Mouse (Mus musculus) liver, postnatal 0 days (tissue): ENCODE results near the gene Noa1. TPM values are rescaled to one million over a fixed set of nuclear protein-coding genes. Genes with fewer than 3 reads are reported as not detected.
A peak's percentile ranks its signal among the peaks of the same experiment; 100 is the strongest.

Experiments used
- ATAC-seq: fragments of 200-750 bp; cut with Nextera tagmentation; 2 replicates; pipeline ENCODE4 v1.8.0; 2017; ENCODE audit warnings: mild to moderate bottlenecking, moderate library complexity
- DNase-seq: peaks from one replicate; pipeline ENCODE4 v3.0.0-alpha.2; 2016
- H3K27ac ChIP-seq: fragments of 300-500 bp; sonication (generic); 2 replicates; pipeline ENCODE4 v1.5.1; 2014; ENCODE audit warnings: antibody characterized with exemption, moderate library complexity, mild to moderate bottlenecking, low read depth
- H3K27me3 ChIP-seq: fragments of 300-500 bp; sonication (generic); 2 replicates; pipeline ENCODE4 v1.6.1; 2014; ENCODE audit warnings: low read length, control low read depth, mixed read lengths; ENCODE audit not compliant: insufficient read depth
- H3K36me3 ChIP-seq: fragments of 300-500 bp; sonication (generic); replicated peaks from 2 replicates; pipeline ENCODE4 v1.6.1; 2014; ENCODE audit warnings: mild to moderate bottlenecking, control low read depth, low read length, moderate library complexity, mixed read lengths; ENCODE audit not compliant: insufficient read depth
- H3K4me1 ChIP-seq: fragments of 300-500 bp; sonication (generic); 2 replicates; pipeline ENCODE4 v1.6.1; 2014; ENCODE audit warnings: antibody characterized with exemption, mild to moderate bottlenecking, control low read depth; ENCODE audit not compliant: insufficient read depth
- H3K4me2 ChIP-seq: fragments of 300-500 bp; sonication (generic); 2 replicates; pipeline ENCODE4 v1.6.1; 2014; ENCODE audit warnings: low read depth, mild to moderate bottlenecking, low read length, moderate library complexity, mixed read lengths
- H3K4me3 ChIP-seq: fragments of 300-500 bp; sonication (generic); 2 replicates; pipeline ENCODE4 v1.5.1; 2014; ENCODE audit warnings: low read depth, low read length
- H3K9ac ChIP-seq: fragments of 300-500 bp; sonication (generic); replicated peaks from 2 replicates; pipeline ENCODE4 v1.6.1; 2014; ENCODE audit warnings: mild to moderate bottlenecking, moderate library complexity
- H3K9me3 ChIP-seq: fragments of 300-500 bp; sonication (generic); 2 replicates; pipeline ENCODE4 v1.6.1; 2016; ENCODE audit warnings: mild to moderate bottlenecking, control low read depth, low read length, mixed read lengths
- CTCF ChIP-seq: sonication (generic); IDR thresholded peaks from 2 replicates; pipeline ENCODE4 v1.5.1; 2016; ENCODE audit warnings: antibody characterized with exemption, low read depth
- EP300 ChIP-seq: IDR thresholded peaks from 2 replicates; pipeline ENCODE4 v1.6.1; 2016; ENCODE audit warnings: antibody characterized with exemption, low read depth, mild to moderate bottlenecking
- WGBS: fragments of 180-500 bp; shearing (Covaris S2); extraction: QIAGEN DNeasy Blood & Tissue Kit; methylation state at CpG from one replicate; pipeline ENCODE4 v1.1.7; 2014; ENCODE audit not compliant: insufficient replicate concordance; 5-methylcytosine and 5-hydroxymethylcytosine counted together
- polyA plus RNA-seq: library from polyadenylated mRNA; unstranded; fragments of >200 nt; fragmentation: Nextera tagmentation; extraction: Ambion mirVana; gene quantifications from 2 replicates; pipeline ENCODE4 v1.2.1, GENCODE M21; 2015

Noa1 gene
- polyA plus RNA-seq, 1 experiment from 2014 or later = 10.5 TPM

DNA sequence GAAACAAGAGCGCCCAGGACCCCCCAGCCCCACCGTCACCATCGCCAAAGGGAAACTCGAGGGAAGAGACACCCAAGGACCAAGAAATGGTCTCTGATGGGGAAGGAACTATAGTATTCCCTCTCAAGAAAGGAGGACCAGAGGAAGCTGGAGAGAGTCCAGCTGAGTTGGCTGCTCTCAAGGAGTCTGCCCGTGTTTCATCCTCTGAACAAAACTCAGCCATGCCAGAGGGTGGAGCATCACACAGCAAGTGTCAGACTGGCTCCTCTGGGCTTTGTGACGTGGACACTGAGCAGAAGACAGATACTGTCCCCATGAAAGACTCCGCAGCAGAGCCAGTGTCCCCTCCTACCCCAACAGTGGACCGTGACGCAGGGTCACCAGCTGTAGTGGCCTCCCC lies 27.6 kb downstream of the Noa1 start:
- Histone ChIP-seq H3K4me3 (no peak overlapping the region), H3K9ac (no peak overlapping the region), H3K4me2 (no peak overlapping the region), H3K9me3 (no peaks in the 10 kb centered on the region), H3K27ac (no peak overlapping the region), H3K27me3 (no peaks in the 10 kb centered on the region), H3K4me1 (no peaks in the 10 kb centered on the region), H3K36me3 (peaks cover 51% of the 10 kb centered on the region)
- ATAC-seq = no peak
- no peak for DNase-seq
- 83% methylated on average over 9 of the region's 9 CpGs for WGBS
- TF ChIP-seq CTCF (no peak), EP300 (no peak)

DNA sequence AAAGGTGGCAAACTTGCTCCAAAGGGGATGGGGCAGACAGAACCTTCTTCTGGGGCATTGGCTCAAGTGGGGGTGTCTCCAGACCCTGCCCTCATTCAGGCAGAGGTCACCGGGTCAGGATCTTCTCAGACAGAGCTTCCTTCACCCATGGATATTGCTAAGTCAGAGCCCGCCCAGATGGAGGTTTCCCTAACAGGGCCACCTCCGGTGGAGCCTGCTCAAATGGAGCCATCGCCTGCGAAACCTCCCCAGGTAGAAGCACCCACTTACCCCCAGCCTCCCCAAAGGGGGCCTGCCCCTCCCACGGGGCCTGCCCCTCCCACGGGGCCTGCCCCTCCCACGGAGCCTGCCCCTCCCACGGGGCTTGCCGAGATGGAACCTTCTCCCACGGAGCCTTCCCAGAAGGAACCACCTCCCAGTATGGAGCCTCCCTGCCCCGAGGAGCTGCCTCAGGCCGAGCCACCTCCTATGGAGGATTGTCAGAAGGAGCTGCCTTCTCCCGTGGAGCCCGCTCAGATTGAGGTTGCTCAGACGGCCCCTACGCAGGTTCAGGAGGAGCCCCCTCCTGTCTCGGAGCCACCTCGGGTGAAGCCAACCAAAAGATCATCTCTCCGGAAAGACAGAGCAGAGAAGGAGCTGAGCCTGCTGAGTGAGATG lies 28.2 kb downstream of the Noa1 start:
- Histone ChIP-seq H3K9ac (no peak overlapping the region), H3K27ac (no peak overlapping the region), H3K4me1 (no peaks in the 10 kb centered on the region), H3K4me3 (no peak overlapping the region), H3K4me2 (no peak overlapping the region), H3K9me3 (no peaks in the 10 kb centered on the region), H3K27me3 (no peaks in the 10 kb centered on the region), H3K36me3 (peaks cover 56% of the 10 kb centered on the region)
- TF ChIP-seq EP300 = no peak
- no peak for TF ChIP-seq CTCF
- WGBS = 85% methylated on average over 20 of the region's 20 CpGs
- ATAC-seq = no peak
- no peak for DNase-seq

DNA sequence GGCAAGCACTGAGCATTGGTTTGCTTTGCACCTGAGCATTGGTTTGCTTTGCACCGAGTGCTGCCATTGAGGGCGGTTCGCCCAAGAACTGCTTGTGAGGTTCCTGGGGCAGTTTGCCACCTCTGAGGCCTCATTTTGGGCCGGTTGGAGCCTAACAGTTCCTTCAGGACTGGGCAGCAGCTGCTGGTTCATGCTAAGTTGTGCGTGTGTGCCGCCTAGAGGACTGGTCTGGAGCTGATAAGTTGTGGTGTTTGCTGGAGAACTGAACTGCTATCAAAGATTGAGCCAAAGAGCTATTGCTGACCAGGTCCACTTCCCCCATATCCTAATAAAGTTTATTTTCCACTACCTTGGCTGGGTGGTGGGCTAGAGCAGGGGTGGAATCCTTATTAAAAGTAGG lies 32.7 kb downstream of the Noa1 start:
- peaks cover 4% of the 10 kb centered on the region; the same call in 1 of the 2 replicates for H3K4me1 ChIP-seq

DNA sequence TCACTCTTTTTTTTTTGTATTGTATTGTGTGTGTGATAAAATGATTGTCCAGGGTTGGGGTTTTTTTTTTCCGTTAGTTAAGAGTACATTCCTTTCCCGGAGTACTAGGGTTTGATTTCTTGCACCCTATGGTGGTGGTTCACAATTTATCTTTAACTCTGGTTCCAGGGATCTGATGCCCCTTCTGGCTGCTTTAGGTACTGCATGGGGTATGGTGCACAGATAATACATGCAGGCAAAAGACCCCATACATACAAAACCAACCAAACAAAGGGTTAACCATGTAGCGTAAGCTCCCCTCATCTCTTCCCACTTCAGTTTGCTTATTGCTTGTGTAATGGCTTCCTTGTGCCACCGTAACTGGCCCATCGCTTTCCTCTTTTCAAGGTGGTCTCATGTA lies 33.9 kb downstream of the Noa1 start:
- no peak overlapping the region for H3K4me2 ChIP-seq
- H3K9ac ChIP-seq = no peak overlapping the region
- no peak for TF ChIP-seq EP300
- TF ChIP-seq CTCF = peak; percentile 78
- DNase-seq = peak; percentile 59
- 75% methylated on average over 5 of the region's 5 CpGs for WGBS
- no peaks in the 10 kb centered on the region for H3K9me3 ChIP-seq
- H3K4me3 ChIP-seq = no peak overlapping the region
- no peak overlapping the region for H3K27ac ChIP-seq
- no peak for ATAC-seq
- peaks cover 4% of the 10 kb centered on the region; the same call in 1 of the 2 replicates for H3K4me1 ChIP-seq
- H3K36me3 ChIP-seq = peaks cover 39% of the 10 kb centered on the region
- H3K27me3 ChIP-seq = no peaks in the 10 kb centered on the region

More for the DNA sequence above, 32.7 kb downstream of the Noa1 start:
- Histone ChIP-seq H3K27me3 (no peaks in the 10 kb centered on the region), H3K4me3 (no peak overlapping the region), H3K9ac (no peak overlapping the region), H3K27ac (no peak overlapping the region), H3K36me3 (peaks cover 48% of the 10 kb centered on the region), H3K4me2 (no peak overlapping the region), H3K9me3 (no peaks in the 10 kb centered on the region)
- 73% methylated on average over 6 of the region's 6 CpGs for WGBS
- DNase-seq (no peak), ATAC-seq (no peak)
- no peak for TF ChIP-seq CTCF
- no peak for TF ChIP-seq EP300

DNA sequence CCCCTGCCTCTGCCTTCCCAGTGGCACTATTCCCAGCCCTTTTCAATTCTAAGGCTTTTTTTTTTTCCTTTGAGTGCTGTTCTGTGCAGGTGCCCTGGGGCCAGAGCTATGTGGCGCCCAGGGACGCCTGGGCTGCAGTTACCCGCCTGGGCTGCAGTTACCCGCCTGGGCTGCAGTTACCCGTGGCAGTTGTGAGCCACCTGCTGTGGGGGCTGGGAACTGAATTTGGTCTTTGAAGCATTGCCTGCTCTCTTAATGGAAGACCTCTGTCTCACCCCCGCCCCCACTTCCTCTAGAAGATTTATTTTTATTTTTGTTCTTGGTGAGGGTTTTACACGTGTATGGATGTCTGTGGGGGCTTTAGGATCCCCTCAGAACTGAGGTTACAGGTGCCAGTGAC lies 36.7 kb downstream of the Noa1 start:
- DNase-seq = peak; percentile 29
- peaks cover 42% of the 10 kb centered on the region for H3K36me3 ChIP-seq
- H3K27me3 ChIP-seq = no peaks in the 10 kb centered on the region
- 0 out of 2 replicates have a peak, but pooled peaks have one; percentile 23 for ATAC-seq
- no peak overlapping the region for H3K9ac ChIP-seq
- H3K27ac ChIP-seq = no peak overlapping the region
- no peak overlapping the region for H3K4me3 ChIP-seq
- 53% methylated on average over 7 of the region's 7 CpGs for WGBS
- no peak for TF ChIP-seq EP300
- TF ChIP-seq CTCF = peak; percentile 23
- peaks cover 9% of the 10 kb centered on the region for H3K4me1 ChIP-seq
- H3K4me2 ChIP-seq = no peak overlapping the region
- no peaks in the 10 kb centered on the region for H3K9me3 ChIP-seq

DNA sequence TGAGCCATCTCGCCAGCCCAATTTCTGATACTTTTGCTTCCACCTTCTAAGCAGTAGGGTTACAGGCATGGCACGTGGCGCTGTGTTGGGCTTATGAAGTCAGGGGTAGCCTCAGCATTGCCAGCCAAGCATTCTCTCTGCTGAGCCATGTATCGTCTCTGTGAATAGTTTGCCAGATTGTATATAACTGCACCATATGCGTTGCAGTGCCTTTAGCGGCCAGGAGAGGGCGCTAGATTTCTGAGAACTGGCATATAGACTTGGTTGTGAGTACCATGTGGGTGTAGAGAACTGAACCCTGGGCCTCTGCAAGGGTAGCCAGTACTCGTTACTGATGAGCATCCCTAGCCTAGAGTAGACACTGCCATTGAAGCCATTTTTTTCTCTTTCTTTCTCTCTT lies 40.5 kb downstream of the Noa1 start:
- Histone ChIP-seq H3K4me1 (peaks cover 13% of the 10 kb centered on the region), H3K9me3 (no peaks in the 10 kb centered on the region), H3K4me2 (no peak overlapping the region), H3K9ac (no peak overlapping the region), H3K27ac (no peak overlapping the region), H3K27me3 (no peaks in the 10 kb centered on the region), H3K36me3 (peaks cover 22% of the 10 kb centered on the region), H3K4me3 (no peak overlapping the region)
- 76% methylated on average over 8 of the region's 8 CpGs for WGBS
- DNase-seq (no peak), ATAC-seq (no peak)
- TF ChIP-seq CTCF = peak; percentile 65
- no peak for TF ChIP-seq EP300
